Mouse (Mus musculus) lung, embryonic 15.5 days (tissue): ENCODE measurements around the gene Prkrip1. TPM values are rescaled to one million over a fixed set of nuclear protein-coding genes. Genes with fewer than 3 reads are reported as not detected.

Experiments
- ATAC-seq: fragments of 200-750 bp; cut with Nextera tagmentation; 2 replicates; pipeline ENCODE4 v1.8.0; 2017; ENCODE audit warnings: moderate number of reproducible peaks, borderline replicate concordance; ENCODE audit not compliant: low FRiP score, low TSS enrichment; ENCODE audit errors: extremely low read depth
- H3K27ac ChIP-seq: fragments of 300-500 bp; sonication (generic); 2 replicates; pipeline ENCODE4 v1.5.1; 2015; ENCODE audit warnings: moderate library complexity, mild to moderate bottlenecking, inconsistent platforms
- H3K27me3 ChIP-seq: fragments of 300-500 bp; sonication (generic); 2 replicates; pipeline ENCODE4 v1.6.1; 2015; ENCODE audit warnings: inconsistent platforms
- H3K36me3 ChIP-seq: fragments of 300-500 bp; sonication (generic); 2 replicates; pipeline ENCODE4 v1.6.1; 2015; ENCODE audit warnings: inconsistent platforms
- H3K4me1 ChIP-seq: fragments of 300-500 bp; sonication (generic); 2 replicates; pipeline ENCODE4 v1.6.1; 2015; ENCODE audit warnings: inconsistent platforms
- H3K4me2 ChIP-seq: fragments of 300-500 bp; sonication (generic); 2 replicates; pipeline ENCODE4 v1.6.1; 2015; ENCODE audit warnings: inconsistent platforms, mild to moderate bottlenecking, moderate library complexity
- H3K4me3 ChIP-seq: fragments of 300-500 bp; sonication (generic); 2 replicates; pipeline ENCODE4 v1.5.1; 2015; ENCODE audit warnings: mild to moderate bottlenecking, inconsistent platforms
- H3K9ac ChIP-seq: fragments of 300-500 bp; sonication (generic); 2 replicates; pipeline ENCODE4 v1.6.1; 2015; ENCODE audit warnings: inconsistent platforms
- H3K9me3 ChIP-seq: fragments of 300-500 bp; sonication (generic); 2 replicates; pipeline ENCODE4 v1.6.1; 2016; ENCODE audit warnings: inconsistent platforms
- WGBS: fragments of 180-500 bp; shearing (Covaris S2); methylation state at CpG from one replicate; pipeline ENCODE4 v1.1.7; 2015; 5-methylcytosine and 5-hydroxymethylcytosine counted together
- polyA plus RNA-seq: library from polyadenylated mRNA; unstranded; fragments of >200 nt; fragmentation: Nextera tagmentation; extraction: Ambion mirVana; gene quantifications from 2 replicates; pipeline ENCODE4 v1.2.1, GENCODE M21; 2015

The Prkrip1 gene
- polyA plus RNA-seq, result 37.7 and 42.8 TPM in 2 replicates

DNA sequence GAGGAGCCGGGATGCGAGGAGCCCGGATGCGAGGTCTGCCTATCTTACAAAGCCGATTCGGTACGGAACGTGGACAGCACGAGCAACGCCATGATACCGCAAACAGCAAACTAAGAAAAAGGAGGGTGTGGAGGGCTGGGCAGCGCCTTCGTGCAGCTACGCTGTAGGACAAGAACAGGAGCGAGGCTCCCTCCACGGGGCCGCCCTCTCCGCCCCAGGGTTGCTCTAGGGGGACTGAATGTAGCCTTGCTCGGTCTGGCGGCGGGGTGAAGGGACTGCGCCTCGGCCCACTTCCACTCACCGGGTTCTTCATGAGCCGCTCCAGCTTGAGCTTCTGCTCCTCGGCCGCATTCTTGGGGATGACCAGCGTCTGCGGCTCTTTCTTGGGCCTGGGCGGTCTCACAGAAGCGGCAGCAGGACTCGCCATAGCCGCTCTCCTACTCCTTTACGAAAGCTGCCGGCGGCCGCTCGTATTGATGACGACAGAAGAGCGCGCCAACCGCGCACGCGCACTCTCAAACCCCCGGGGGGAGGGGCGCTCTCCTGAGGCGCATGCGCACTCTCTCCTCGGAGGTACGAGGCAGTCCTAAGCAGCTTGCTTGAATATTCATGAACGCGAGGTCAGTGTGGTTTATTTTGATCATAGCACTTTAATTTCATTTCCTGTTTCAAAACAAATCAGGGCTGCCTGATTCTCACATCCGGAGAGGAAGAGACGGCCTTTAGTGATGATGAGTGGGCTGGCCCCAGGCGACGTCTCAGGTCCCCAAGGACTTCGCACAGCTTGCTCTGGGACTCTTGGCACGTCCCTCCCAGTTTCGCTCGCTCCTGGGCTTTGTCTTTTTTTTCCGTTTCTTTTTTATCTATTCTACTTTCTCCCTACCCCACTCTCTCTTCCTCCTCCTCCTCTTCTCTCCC, at the start of gene Prkrip1:
TSS of gene Prkrip1 (minus strand) at position 490 of the 918 bp plus-strand sequence.
- no peaks in the 10 kb centered on the region for H3K27me3 ChIP-seq
- H3K27ac ChIP-seq, result peak within 1 kb of the TSS; percentile 86
- H3K9ac ChIP-seq, result peak within 1 kb of the TSS; percentile 80
- H3K9me3 ChIP-seq, result no peaks in the 10 kb centered on the region
- peaks cover 13% of the 10 kb centered on the region for H3K4me1 ChIP-seq
- peak within 1 kb of the TSS; percentile 94 for H3K4me3 ChIP-seq
- peak; percentile 89 for ATAC-seq
- under 1% methylated on average over 62 of the region's 62 CpGs for WGBS
- H3K36me3 ChIP-seq, result peaks cover 34% of the 10 kb centered on the region
- peak within 1 kb of the TSS; percentile 90 for H3K4me2 ChIP-seq

DNA sequence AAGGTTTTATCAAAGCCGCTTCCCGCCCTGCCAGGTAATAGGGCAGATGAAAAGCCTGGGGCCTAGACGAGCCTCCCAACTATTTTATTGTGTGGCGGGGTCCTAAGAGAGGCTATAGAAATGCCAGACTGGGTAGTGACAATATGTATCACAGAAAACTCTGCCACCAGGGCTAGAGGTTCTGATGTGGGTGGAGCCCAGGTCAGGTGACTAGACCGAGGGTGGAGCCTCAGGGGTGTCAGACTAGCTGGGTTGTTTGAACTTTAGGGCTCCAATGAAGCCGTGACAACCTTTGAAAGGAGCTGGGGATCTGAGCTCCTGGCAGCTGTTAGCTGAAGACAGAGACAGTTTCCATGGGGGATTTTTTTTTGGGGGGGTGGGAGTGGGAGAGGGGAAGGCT, 49.7 kb upstream of the Prkrip1 start:
- H3K9me3 ChIP-seq, result no peaks in the 10 kb centered on the region
- no peak overlapping the region for H3K4me3 ChIP-seq
- no peaks in the 10 kb centered on the region for H3K27me3 ChIP-seq
- ATAC-seq, result no peak
- 61% methylated on average over 6 of the region's 6 CpGs for WGBS
- peaks cover 15% of the 10 kb centered on the region for H3K4me1 ChIP-seq
- H3K27ac ChIP-seq, result no peak overlapping the region
- no peak overlapping the region for H3K4me2 ChIP-seq
- H3K9ac ChIP-seq, result no peak overlapping the region
- H3K36me3 ChIP-seq, result 0 out of 2 replicates have a peak, but pooled peaks cover 5% of the 10 kb centered on the region

DNA sequence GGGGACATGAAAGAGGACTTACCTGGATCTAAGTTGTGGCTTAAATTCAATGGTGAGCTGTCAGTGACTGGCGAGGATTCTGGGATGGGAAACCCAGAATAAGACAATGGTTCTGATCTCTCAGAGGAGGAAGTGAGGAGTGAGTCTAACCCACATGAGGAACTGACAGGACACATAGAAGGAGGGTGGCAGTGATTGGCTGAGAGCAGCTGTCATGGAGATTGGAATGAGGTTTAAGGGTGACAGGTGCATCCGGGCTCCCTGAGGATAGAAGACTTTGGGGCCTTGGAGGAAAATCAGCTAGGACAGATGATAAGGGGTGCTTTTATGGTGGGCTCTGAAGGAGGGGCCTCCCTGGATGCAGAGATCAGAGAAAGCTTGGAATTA, 47.7 kb upstream of the Prkrip1 start, which contains the start of gene Sh2b2:
TSS of gene Sh2b2 (minus strand) at position 105 of the 387 bp plus-strand sequence.
- no peak for ATAC-seq
- Histone ChIP-seq H3K9ac (peak within 1 kb of the TSS; percentile 46), H3K27me3 (no peaks in the 10 kb centered on the region), H3K4me3 (peak within 1 kb of the TSS; percentile 88), H3K27ac (peak within 1 kb of the TSS; percentile 86; the same call in 1 of the 2 replicates), H3K36me3 (0 out of 2 replicates have a peak, but pooled peaks cover 5% of the 10 kb centered on the region), H3K4me1 (peaks cover 19% of the 10 kb centered on the region), H3K4me2 (peak within 1 kb of the TSS; percentile 88), H3K9me3 (no peaks in the 10 kb centered on the region)
- 82% methylated on average over 2 of the region's 2 CpGs for WGBS

DNA sequence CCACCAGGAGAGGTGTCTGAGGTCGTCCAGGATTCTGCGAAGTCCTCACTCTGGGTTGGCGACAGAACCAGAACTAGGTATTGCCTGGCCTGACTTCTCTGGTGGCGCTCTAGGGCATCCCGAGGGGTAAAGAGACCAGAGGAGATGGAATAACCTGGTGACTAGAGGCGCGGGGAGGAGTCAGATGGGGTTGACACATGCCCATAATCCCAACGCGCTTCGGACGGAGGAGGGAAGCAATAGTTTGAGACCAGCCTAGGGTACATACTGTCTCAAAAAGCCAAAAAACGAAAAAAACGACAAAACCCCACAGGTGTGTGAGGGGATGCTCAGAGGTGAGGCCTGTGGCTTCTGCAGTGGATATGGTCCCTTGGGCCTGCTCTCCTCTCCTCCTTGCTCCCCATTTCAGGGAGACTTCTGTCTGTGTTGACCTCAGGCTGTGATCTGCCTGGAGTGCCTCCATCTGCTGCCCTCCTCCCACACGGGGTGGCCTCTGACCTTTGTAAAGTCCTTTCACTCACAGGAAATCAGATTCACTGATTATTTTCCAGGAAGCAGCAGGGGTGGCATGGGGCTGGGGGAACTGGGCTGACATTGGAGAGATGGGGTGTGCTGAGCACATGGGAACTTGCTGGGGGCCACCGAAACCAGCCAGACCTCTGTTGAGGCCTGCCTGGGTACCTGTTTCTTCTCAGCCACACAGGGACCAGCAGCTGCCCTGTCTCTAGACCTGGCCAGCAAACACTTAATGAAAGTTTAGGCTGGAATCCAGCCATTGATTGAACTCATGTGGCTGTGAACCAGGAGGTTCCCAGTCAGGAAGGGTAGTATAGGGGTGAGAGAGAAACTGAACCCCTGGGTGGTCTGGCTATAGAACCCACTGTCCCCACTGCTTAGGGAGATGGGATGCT, 47.0 kb upstream of the Prkrip1 start:
- Histone ChIP-seq H3K4me1 (peaks cover 19% of the 10 kb centered on the region), H3K27ac (peak overlapping the region; percentile 86; the same call in 1 of the 2 replicates), H3K4me3 (peak overlapping the region; percentile 88), H3K36me3 (0 out of 2 replicates have a peak, but pooled peaks cover 5% of the 10 kb centered on the region), H3K9me3 (no peaks in the 10 kb centered on the region), H3K9ac (peak overlapping the region; percentile 46), H3K27me3 (no peaks in the 10 kb centered on the region), H3K4me2 (peak overlapping the region; percentile 88)
- no peak for ATAC-seq
- 17% methylated on average over 15 of the region's 15 CpGs for WGBS

DNA sequence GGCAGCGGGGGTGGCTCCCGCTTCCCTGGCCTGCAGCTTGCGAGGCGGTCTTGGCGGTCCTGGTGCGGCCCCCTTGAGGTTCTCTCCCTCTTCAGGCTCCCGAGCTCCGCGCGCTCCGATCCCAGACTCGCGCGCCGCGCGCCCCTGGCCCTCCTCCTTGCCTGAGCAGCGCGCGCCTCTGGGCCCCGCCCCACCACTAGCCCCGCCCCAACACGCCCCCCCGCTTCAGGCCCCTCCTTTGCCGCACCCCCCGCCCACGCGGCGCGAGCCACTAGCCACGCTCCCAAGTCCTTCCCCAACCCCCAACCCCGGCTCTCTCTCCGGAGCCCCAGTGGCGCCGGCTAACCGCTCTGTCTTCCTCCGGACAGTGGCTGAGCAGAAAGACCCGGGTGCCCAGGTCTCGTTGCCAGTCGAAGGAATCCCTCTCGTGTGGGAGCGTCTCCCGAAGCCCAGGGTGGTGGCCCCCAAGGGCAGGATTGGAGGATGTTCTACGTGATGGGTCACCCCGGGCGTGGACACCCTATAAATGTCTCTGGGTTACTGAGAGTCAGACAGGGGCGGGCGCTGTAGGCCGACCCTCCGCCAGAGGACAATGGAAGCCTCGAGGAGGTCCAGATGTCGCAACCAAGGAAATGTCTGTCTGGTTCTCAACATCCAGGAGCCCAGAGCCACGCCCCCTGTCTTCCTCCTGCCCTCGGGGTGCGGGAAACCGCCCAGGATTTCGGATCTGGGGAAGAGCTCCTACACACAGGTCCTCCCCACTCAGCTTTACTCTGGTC, 46.2 kb upstream of the Prkrip1 start:
- H3K9me3 ChIP-seq, result no peaks in the 10 kb centered on the region
- H3K27ac ChIP-seq, result peak overlapping the region; percentile 86
- WGBS, result under 1% methylated on average over 47 of the region's 57 CpGs
- ATAC-seq, result peak; percentile 84
- peaks cover 19% of the 10 kb centered on the region for H3K4me1 ChIP-seq
- peak overlapping the region; percentile 68 for H3K9ac ChIP-seq
- peak overlapping the region; percentile 88 for H3K4me2 ChIP-seq
- no peaks in the 10 kb centered on the region for H3K27me3 ChIP-seq
- peak overlapping the region; percentile 88 for H3K4me3 ChIP-seq
- H3K36me3 ChIP-seq, result 0 out of 2 replicates have a peak, but pooled peaks cover under 1% of the 10 kb centered on the region

DNA sequence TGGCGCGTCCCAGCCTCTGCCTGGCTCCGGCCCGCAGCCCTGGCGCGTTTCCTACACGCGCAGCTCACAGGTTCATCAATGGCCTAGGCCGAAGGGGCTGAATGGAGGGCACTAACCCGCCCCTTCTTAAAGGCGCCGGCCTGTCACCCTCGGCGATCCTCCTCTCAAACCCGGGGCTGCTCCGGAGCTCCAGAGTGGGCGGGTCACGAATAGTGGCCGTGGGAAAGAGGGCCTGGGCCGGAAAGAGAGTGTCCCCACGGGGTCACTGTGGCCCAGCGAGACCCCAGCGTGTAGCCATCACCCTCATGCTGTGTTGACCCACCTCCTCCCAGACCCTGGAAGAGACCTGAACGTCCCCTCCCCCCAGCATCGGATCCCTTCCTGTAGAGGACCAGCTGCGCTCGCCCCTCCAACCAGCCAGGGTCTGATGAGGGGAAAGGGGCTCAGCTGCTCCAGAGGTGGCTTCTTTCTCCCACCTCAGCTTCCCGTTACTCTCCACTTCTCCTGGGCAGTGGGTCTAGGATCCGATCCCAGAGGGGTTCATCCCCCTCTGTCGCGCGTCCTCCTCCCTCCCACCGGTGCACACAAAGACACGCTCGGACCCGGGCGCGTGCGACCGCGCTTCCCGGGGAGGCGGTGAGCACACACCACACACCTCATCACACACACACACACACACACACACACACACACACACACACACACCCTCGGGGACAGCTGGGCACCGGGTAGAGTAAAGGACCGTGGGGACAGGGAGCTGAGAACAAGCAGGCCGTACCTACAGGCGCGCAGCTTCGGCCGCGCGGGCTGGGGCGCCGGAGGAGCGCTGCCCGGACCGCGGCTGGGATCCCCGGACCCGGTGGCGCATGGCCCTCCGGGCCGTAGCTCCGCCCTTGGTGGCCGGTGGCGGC, 45.3 kb upstream of the Prkrip1 start:
- no peaks in the 10 kb centered on the region for H3K9me3 ChIP-seq
- under 1% methylated on average over 65 of the region's 67 CpGs for WGBS
- H3K27ac ChIP-seq, result peak overlapping the region; percentile 86
- H3K4me2 ChIP-seq, result peak overlapping the region; percentile 88
- peak overlapping the region; percentile 68 for H3K9ac ChIP-seq
- H3K36me3 ChIP-seq, result no peaks in the 10 kb centered on the region
- ATAC-seq, result peak; percentile 32
- peaks cover 19% of the 10 kb centered on the region for H3K4me1 ChIP-seq
- no peaks in the 10 kb centered on the region for H3K27me3 ChIP-seq
- H3K4me3 ChIP-seq, result peak overlapping the region; percentile 88

DNA sequence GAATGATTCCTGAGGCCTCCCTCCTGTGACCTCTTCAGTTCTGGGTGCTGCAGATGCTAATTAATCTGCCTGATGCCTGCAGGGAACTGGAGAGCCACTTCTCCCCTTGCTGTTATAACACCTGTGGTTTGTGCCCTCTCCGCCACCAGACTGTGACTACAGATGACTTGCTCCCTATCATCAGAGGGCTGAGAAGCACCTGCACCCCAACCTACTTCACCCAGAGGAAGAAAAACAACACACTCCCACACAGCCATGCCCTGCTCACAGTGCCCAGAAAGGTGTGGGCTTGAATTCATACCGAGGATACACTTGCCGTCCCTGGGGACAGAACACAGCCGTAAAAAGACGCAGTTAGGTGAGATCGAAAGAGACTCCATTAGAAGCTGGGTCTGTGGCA, 42.4 kb upstream of the Prkrip1 start:
- no peaks in the 10 kb centered on the region for H3K36me3 ChIP-seq
- H3K4me2 ChIP-seq, result no peak overlapping the region
- WGBS, result 80% methylated on average over 6 of the region's 6 CpGs
- no peak overlapping the region for H3K4me3 ChIP-seq
- H3K27me3 ChIP-seq, result no peaks in the 10 kb centered on the region
- no peak overlapping the region for H3K9ac ChIP-seq
- no peak overlapping the region for H3K27ac ChIP-seq
- H3K4me1 ChIP-seq, result peaks cover 24% of the 10 kb centered on the region
- no peak for ATAC-seq
- no peaks in the 10 kb centered on the region for H3K9me3 ChIP-seq

DNA sequence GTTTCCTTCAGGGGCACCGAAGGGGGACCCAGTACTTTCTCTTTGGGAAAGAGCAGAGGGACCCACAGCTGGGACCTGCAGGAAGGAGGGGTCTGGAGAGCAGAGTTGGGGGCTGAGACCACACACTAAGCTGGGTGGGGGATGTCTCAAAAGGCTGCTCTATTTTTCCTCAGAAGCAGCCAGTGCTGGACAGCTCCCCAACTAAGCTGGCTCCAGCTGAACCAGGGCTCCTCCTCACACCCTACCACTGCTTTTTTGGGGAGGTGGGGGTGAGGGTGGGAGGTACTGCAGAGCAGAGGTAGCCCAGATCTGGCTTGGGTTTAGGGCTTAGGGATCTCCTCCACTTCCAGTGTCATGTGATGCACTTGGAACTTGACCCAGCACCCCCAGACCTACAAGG, 41.6 kb upstream of the Prkrip1 start:
- H3K27me3 ChIP-seq, result no peaks in the 10 kb centered on the region
- 55% methylated on average over 1 of the region's 1 CpGs for WGBS
- no peak overlapping the region for H3K27ac ChIP-seq
- H3K9ac ChIP-seq, result no peak overlapping the region
- H3K4me2 ChIP-seq, result no peak overlapping the region
- H3K4me3 ChIP-seq, result no peak overlapping the region
- H3K36me3 ChIP-seq, result no peaks in the 10 kb centered on the region
- ATAC-seq, result no peak
- no peaks in the 10 kb centered on the region for H3K9me3 ChIP-seq
- H3K4me1 ChIP-seq, result peaks cover 17% of the 10 kb centered on the region

DNA sequence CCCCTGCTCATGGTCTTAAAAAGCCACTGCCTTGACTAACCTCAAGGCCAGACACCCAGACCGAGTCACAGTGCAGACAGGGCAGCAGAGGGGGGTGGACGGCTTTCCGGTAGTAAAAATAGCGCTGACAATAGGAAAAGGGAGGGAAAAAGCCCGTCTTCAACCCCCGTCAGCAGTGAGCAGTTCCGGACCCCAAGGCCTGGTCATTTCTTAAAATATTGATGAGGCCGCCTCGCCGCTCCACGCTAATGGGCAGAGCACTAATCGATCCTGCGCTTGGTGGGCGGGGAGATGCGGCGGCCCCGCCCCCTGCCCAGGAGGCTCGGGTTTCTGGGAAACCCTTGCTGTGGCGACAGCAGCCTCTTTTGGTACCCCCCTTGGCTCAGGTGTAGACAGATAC, 38.8 kb upstream of the Prkrip1 start:
- Histone ChIP-seq H3K27ac (no peak overlapping the region), H3K9me3 (no peaks in the 10 kb centered on the region), H3K36me3 (no peaks in the 10 kb centered on the region), H3K9ac (no peak overlapping the region), H3K4me1 (peaks cover 5% of the 10 kb centered on the region; the same call in 1 of the 2 replicates), H3K4me2 (peak overlapping the region; percentile 55), H3K27me3 (no peaks in the 10 kb centered on the region; the same call in 1 of the 2 replicates), H3K4me3 (peak overlapping the region; percentile 27)
- ATAC-seq, result no peak
- 2% methylated on average over 19 of the region's 19 CpGs for WGBS

DNA sequence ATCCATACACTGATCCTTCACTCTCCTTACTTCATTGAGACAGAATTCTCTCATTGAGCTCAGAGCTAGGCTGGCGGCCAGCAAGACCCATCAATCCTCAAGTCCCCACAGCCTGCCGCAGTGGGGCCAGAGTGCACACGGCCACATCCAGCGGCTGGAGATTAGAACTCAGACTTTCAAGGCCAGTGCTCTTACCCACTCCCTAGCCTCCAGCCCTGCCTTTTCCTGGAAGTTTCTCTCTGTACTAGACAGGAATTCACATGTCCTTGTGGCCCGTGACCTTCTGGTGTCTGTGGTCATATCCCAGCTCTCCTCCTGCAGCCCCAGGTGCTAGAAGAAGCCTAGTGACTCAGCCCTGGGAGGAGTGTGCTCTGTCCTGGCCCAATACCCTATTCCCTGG, 37.8 kb upstream of the Prkrip1 start:
- WGBS, result 55% methylated on average over 5 of the region's 5 CpGs
- peaks cover 5% of the 10 kb centered on the region for H3K27me3 ChIP-seq
- no peaks in the 10 kb centered on the region for H3K9me3 ChIP-seq
- no peak for ATAC-seq
- no peak overlapping the region for H3K4me3 ChIP-seq
- no peaks in the 10 kb centered on the region; the same call in 1 of the 2 replicates for H3K36me3 ChIP-seq
- peaks cover 5% of the 10 kb centered on the region; the same call in 1 of the 2 replicates for H3K4me1 ChIP-seq
- no peak overlapping the region for H3K27ac ChIP-seq
- no peak overlapping the region for H3K4me2 ChIP-seq
- H3K9ac ChIP-seq, result no peak overlapping the region
